Mouse (Mus musculus): ENCODE results near the gene Gm14295. TPM values are rescaled to one million over a fixed set of nuclear protein-coding genes. Genes with fewer than 3 reads are reported as not detected.
"Not testable (repeated sequence)": the region's sequence is repeated elsewhere in the genome, so short reads cannot be mapped to it uniquely, and the experiment has no call there.

The Gm14295 gene
- total RNA-seq (2021): 10 to 100 TPM; 16.6 to 20.1 TPM

GRCm38 (mm10) chr2:176798312-176798711, at the start of gene Gm14295:
Gm14295 (plus strand) TSS chr2:176798612.
- DNase-seq (ENCODE audit: low spot score in 2 of 2); intact Hi-C loops (cut with DNase I): not testable (repeated sequence)

- DNase-seq (ENCODE audit: low spot score in 2 of 2); intact Hi-C loops (cut with DNase I): not testable (repeated sequence)
These were observed 373 bp downstream of the Gm14295 start for GRCm38 (mm10) chr2:176798785-176799184.

DNA sequence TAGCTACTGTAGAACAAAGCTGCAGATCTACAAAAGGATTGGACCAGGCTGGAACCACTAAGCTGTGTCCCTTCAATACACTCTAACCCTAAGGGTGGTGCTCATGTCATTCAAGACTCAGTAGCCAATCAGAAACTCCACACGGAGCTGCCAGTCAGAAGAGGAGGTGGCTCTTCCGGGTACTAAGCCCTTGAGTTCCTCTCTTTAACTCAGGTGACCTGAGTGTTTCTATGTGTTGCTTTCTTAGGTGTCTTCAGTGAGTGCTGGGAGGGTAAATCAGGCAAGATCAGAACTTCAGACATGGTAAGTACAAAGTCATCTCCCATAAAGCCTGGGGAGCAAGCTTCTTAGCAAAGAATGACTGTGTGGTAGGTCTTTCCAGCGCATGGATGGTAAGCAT, 32.4 kb downstream of the Gm14295 start, which contains the start of gene Gm14408:
Gene Gm14408, plus strand, starts transcription at position 301 of the 400 bp plus-strand sequence.
- intact Hi-C loops (cut with DNase I); DNase-seq (ENCODE audit: low spot score in 2 of 2): not testable (repeated sequence)

Other genes with a start within 250 kb of the Gm14295 start
- gene Gm14308, start 162.3 kb upstream of the Gm14295 start, total RNA-seq (2021): 1 to 10 TPM; 2.5 to 8.4 TPM
- gene Zfp973, start 128.1 kb upstream of the Gm14295 start, total RNA-seq (2021): 10 to 100 TPM; 10.5 to 11.3 TPM
- 10 to 100 TPM; 30.8 to 36.3 TPM for gene Gm14305, start 90.3 kb upstream of the Gm14295 start, total RNA-seq (2021)
- not detected for gene Gm14408, start 32.5 kb downstream of the Gm14295 start, total RNA-seq (2021)
- gene Gm14296, start 129.2 kb downstream of the Gm14295 start, total RNA-seq (2021): 10 to 100 TPM; 15.1 to 20.5 TPM
- gene Gm14419, start 202.3 kb downstream of the Gm14295 start, total RNA-seq (2021): 10 to 100 TPM; 53.1 to 64.6 TPM

Data from left cerebral cortex, postnatal 36 days (tissue).